In genomic region chr2:160002695-160003094, GRCm38 (mm10) we compare ENCODE assay signal across 14 mouse cellular contexts.
A peak's percentile ranks its signal among the peaks of the same experiment; 100 is the strongest.
DNase-seq lines count a peak whose midpoint lies in the region; ATAC-seq and TF ChIP-seq lines count a peak whose summit lies in the region.
"Had no signal": no experiment of that assay in that cellular context is flagged by ENCODE, and none has a peak within 500 bp of the region (broad histone marks: within the 10 kb centered on the region; RNA-seq: fewer than 3 reads in every experiment).

No protein-coding gene starts in this region.

- H3K27me3 ChIP-seq in hindbrain, postnatal 0 days (ENCODE audit: insufficient read depth, low read length), result no peaks in the 10 kb centered on the region
- no peaks in the 10 kb centered on the region for H3K27me3 ChIP-seq in hindbrain, embryonic 16.5 days (replicated peaks; ENCODE audit: control insufficient read depth, insufficient read depth, low read length)
- H3K27me3 ChIP-seq in Patski, result no peaks in the 10 kb centered on the region
- no peaks in the 10 kb centered on the region for H3K27me3 ChIP-seq in kidney, embryonic 14.5 days (ENCODE audit: control insufficient read depth, insufficient read depth, low read length)
- H3K27me3 ChIP-seq: embryonic facial prominence, embryonic 15.5 days; hindbrain, embryonic 13.5 days; liver, embryonic 13.5 days had no signal

- peak; percentile 28 for DNase-seq in hindbrain, postnatal 0 days (ENCODE audit: low spot score)
- DNase-seq in 3T3-L1 (ENCODE audit: low read depth, low spot score), result peak; percentile 54
- peak; percentile 35 for DNase-seq in Patski (ENCODE audit: low read depth, low spot score)
- no peak for DNase-seq in embryo, embryonic 11 days
- DNase-seq in layer of hippocampus, adult 2 months (ENCODE audit: low spot score in 2 of 2), result no peak
- DNase-seq: adrenal gland, postnatal 25 days; cerebellum, adult 8-10 months; liver, embryonic 13.5 days had no signal

- no peaks in the 10 kb centered on the region for H3K9me3 ChIP-seq in hindbrain, postnatal 0 days (ENCODE audit: low read length)
- H3K9me3 ChIP-seq in hindbrain, embryonic 16.5 days (ENCODE audit: control insufficient read depth, low read length), result no peaks in the 10 kb centered on the region
- no peaks in the 10 kb centered on the region for H3K9me3 ChIP-seq in kidney, embryonic 14.5 days (ENCODE audit: control insufficient read depth, low read length)
- H3K9me3 ChIP-seq: embryonic facial prominence, embryonic 15.5 days; hindbrain, embryonic 13.5 days; liver, embryonic 13.5 days had no signal

- H3K4me3 ChIP-seq in hindbrain, postnatal 0 days (ENCODE audit: low read length), result no peak overlapping the region
- no peak overlapping the region for H3K4me3 ChIP-seq in hindbrain, embryonic 16.5 days (ENCODE audit: low read length)
- no peak overlapping the region for H3K4me3 ChIP-seq in kidney, embryonic 14.5 days (ENCODE audit: low read length)
- no peak overlapping the region for H3K4me3 ChIP-seq in layer of hippocampus, adult 2 months
- H3K4me3 ChIP-seq: embryonic facial prominence, embryonic 15.5 days; hindbrain, embryonic 13.5 days; liver, embryonic 13.5 days had no signal

- POLR2A ChIA-PET in Patski (lab: Charles Lee), result no interaction called here

- in situ Hi-C loops in Patski (cut with MboI; ENCODE audit: low pct_unique_long_range_greater_than_20kb), result no loop called here

- ATAC-seq in hindbrain, postnatal 0 days, result no peak
- no peak for ATAC-seq in hindbrain, embryonic 16.5 days
- no peak for ATAC-seq in Patski
- peak; percentile 72; the same call in 1 of the 2 replicates for ATAC-seq in kidney, embryonic 14.5 days (ENCODE audit: low FRiP score, low TSS enrichment)
- ATAC-seq in erythroid progenitor cell, adult 5-6 weeks (replicated peaks; ENCODE audit: low FRiP score, poor library complexity, severe bottlenecking), result no peak

- H3K36me3 ChIP-seq in hindbrain, postnatal 0 days (ENCODE audit: insufficient read depth, low read length), result no peaks in the 10 kb centered on the region
- no peaks in the 10 kb centered on the region for H3K36me3 ChIP-seq in hindbrain, embryonic 16.5 days (ENCODE audit: control insufficient read depth, insufficient read depth, low read length)
- H3K36me3 ChIP-seq in kidney, embryonic 14.5 days (ENCODE audit: control insufficient read depth, insufficient read depth, low read length), result no peaks in the 10 kb centered on the region
- H3K36me3 ChIP-seq: embryonic facial prominence, embryonic 15.5 days; G1E; hindbrain, embryonic 13.5 days; liver, embryonic 13.5 days had no signal

- H3K4me1 ChIP-seq in hindbrain, postnatal 0 days (ENCODE audit: insufficient read depth, low read length), result no peaks in the 10 kb centered on the region
- no peaks in the 10 kb centered on the region for H3K4me1 ChIP-seq in hindbrain, embryonic 16.5 days (ENCODE audit: control insufficient read depth, insufficient read depth, low read depth, low read length)
- 0 out of 2 replicates have a peak, but pooled peaks cover 4% of the 10 kb centered on the region for H3K4me1 ChIP-seq in kidney, embryonic 14.5 days (ENCODE audit: control insufficient read depth, insufficient read depth, low read length)
- H3K4me1 ChIP-seq: liver, embryonic 13.5 days had no signal

- no peak for TF ChIP-seq CTCF in hindbrain, postnatal 0 days (IDR thresholded peaks at IDR 0.05; ENCODE audit: low read depth)
- TF ChIP-seq CTCF in Patski (IDR thresholded peaks at IDR 0.05), result no peak
- TF ChIP-seq CTCF in layer of hippocampus, adult 2 months (conservative IDR thresholded peaks at IDR 0.05), result no peak

- 42% methylated on average over 3 of the region's 3 CpGs for WGBS in hindbrain, postnatal 0 days
- 66% methylated on average over 3 of the region's 3 CpGs for WGBS in hindbrain, embryonic 16.5 days
- WGBS in kidney, embryonic 14.5 days, result 47% methylated on average over 3 of the region's 3 CpGs

- H3K27ac ChIP-seq in hindbrain, postnatal 0 days, result no peak overlapping the region
- no peak overlapping the region for H3K27ac ChIP-seq in hindbrain, embryonic 16.5 days (ENCODE audit: low read depth, low read length)
- H3K27ac ChIP-seq in kidney, embryonic 14.5 days (ENCODE audit: low read depth, low read length), result no peak overlapping the region
- H3K27ac ChIP-seq in layer of hippocampus, adult 2 months, result no peak overlapping the region
- H3K27ac ChIP-seq: embryonic facial prominence, embryonic 15.5 days; hindbrain, embryonic 13.5 days; liver, embryonic 13.5 days had no signal

- no peak overlapping the region for H3K4me2 ChIP-seq in hindbrain, postnatal 0 days (ENCODE audit: low read depth, low read length)
- H3K4me2 ChIP-seq in hindbrain, embryonic 16.5 days (ENCODE audit: low read length), result no peak overlapping the region
- H3K4me2 ChIP-seq in kidney, embryonic 14.5 days (replicated peaks; ENCODE audit: low read depth, low read length), result no peak overlapping the region
- H3K4me2 ChIP-seq: embryonic facial prominence, embryonic 15.5 days; hindbrain, embryonic 13.5 days; liver, embryonic 13.5 days had no signal

- no peak overlapping the region for H3K9ac ChIP-seq in hindbrain, postnatal 0 days (replicated peaks; ENCODE audit: low read length)
- H3K9ac ChIP-seq in hindbrain, embryonic 16.5 days (ENCODE audit: low read depth, low read length), result no peak overlapping the region
- H3K9ac ChIP-seq in kidney, embryonic 14.5 days (ENCODE audit: low read depth, low read length), result no peak overlapping the region
- H3K9ac ChIP-seq: embryonic facial prominence, embryonic 15.5 days; hindbrain, embryonic 13.5 days; liver, embryonic 13.5 days had no signal

- CTCF ChIA-PET in Patski (lab: Charles Lee), result no interaction called here

Comparison
In these comparisons a context has a peak if more than half of its experiments do, and no peak if none do; other contexts are left out.
1. DNase-seq: peak in hindbrain, postnatal 0 days (single experiment), 3T3-L1 (single experiment) and Patski (single experiment); none in embryo, embryonic 11 days (single experiment) and layer of hippocampus, adult 2 months (0 of 2).